Mouse (Mus musculus) heart, embryonic 14.5 days (tissue): ENCODE results near the gene Zcchc10. TPM values are rescaled to one million over a fixed set of nuclear protein-coding genes. Genes with fewer than 3 reads are reported as not detected.
"Not testable (repeated sequence)": the region's sequence is repeated elsewhere in the genome, so short reads cannot be mapped to it uniquely, and the experiment has no call there.

ENCODE experiments used
- ATAC-seq: fragments of 200-750 bp; cut with Nextera tagmentation; 2 replicates; pipeline ENCODE4 v1.8.0; 2017; ENCODE audit warnings: low read depth, moderate TSS enrichment; ENCODE audit not compliant: insufficient number of reproducible peaks, insufficient read depth, low FRiP score
- H3K27ac ChIP-seq, 2 experiments: fragments of 200-500 bp in 1 of 2; fragments of 300-500 bp in 1 of 2; sonication (generic) in 1 of 2; replicated peaks in 1 of 2; 2 replicates each; pipeline ENCODE4 v1.5.1; 2012 to 2014; ENCODE audit warnings: low read depth in 2 of 2, low read length in 2 of 2, control low read depth in 1 of 2, mild to moderate bottlenecking in 1 of 2, mixed read lengths in 1 of 2; ENCODE audit not compliant: control insufficient read depth in 1 of 2, insufficient read depth in 1 of 2
- H3K27me3 ChIP-seq: fragments of 300-500 bp; sonication (generic); 2 replicates; pipeline ENCODE4 v1.6.1; 2014; ENCODE audit warnings: mild to moderate bottlenecking, low read length, control low read depth; ENCODE audit not compliant: control insufficient read depth, insufficient read depth
- H3K36me3 ChIP-seq: fragments of 300-500 bp; sonication (generic); 2 replicates; pipeline ENCODE4 v1.6.1; 2014; ENCODE audit warnings: mild to moderate bottlenecking, control low read depth, low read length, mixed read lengths; ENCODE audit not compliant: control insufficient read depth, insufficient read depth
- H3K4me1 ChIP-seq, 2 experiments: fragments of 200-500 bp in 1 of 2; fragments of 300-500 bp in 1 of 2; sonication (generic) in 1 of 2; 2 replicates each; pipeline ENCODE4 v1.6.1; 2012 to 2014; ENCODE audit warnings: low read length in 2 of 2, control low read depth in 1 of 2, mixed read lengths in 1 of 2; ENCODE audit not compliant: control insufficient read depth in 2 of 2, insufficient read depth in 2 of 2
- H3K4me2 ChIP-seq: fragments of 300-500 bp; sonication (generic); 2 replicates; pipeline ENCODE4 v1.6.1; 2014; ENCODE audit warnings: mild to moderate bottlenecking, low read length
- H3K4me3 ChIP-seq, 2 experiments: fragments of 200-500 bp in 1 of 2; fragments of 300-500 bp in 1 of 2; sonication (generic) in 1 of 2; 2 replicates each; pipeline ENCODE4 v1.5.1; 2012 to 2014; ENCODE audit warnings: low read length in 2 of 2, mild to moderate bottlenecking in 2 of 2, control low read depth in 1 of 2, low read depth in 1 of 2, moderate library complexity in 1 of 2; ENCODE audit not compliant: control insufficient read depth in 1 of 2, insufficient read depth in 1 of 2
- H3K9ac ChIP-seq: fragments of 300-500 bp; sonication (generic); 2 replicates; pipeline ENCODE4 v1.6.1; 2014; ENCODE audit warnings: mild to moderate bottlenecking, low read length
- H3K9me3 ChIP-seq: fragments of 300-500 bp; sonication (generic); 2 replicates; pipeline ENCODE4 v1.6.1; 2016; ENCODE audit warnings: low read length, control low read depth; ENCODE audit not compliant: control insufficient read depth
- WGBS: fragments of 180-500 bp; shearing (Covaris S2); extraction: QIAGEN DNeasy Blood & Tissue Kit; methylation state at CpG from one replicate; pipeline ENCODE4 v1.1.7; 2014; 5-methylcytosine and 5-hydroxymethylcytosine counted together
- polyA plus RNA-seq: library from polyadenylated mRNA; unstranded; fragments of >200 nt; fragmentation: Nextera tagmentation; extraction: Ambion mirVana; gene quantifications from 2 replicates; pipeline ENCODE4 v1.2.1, GENCODE M21; 2014

Zcchc10 gene
- polyA plus RNA-seq, 1 experiment from 2014 or later: 17.5 TPM

DNA sequence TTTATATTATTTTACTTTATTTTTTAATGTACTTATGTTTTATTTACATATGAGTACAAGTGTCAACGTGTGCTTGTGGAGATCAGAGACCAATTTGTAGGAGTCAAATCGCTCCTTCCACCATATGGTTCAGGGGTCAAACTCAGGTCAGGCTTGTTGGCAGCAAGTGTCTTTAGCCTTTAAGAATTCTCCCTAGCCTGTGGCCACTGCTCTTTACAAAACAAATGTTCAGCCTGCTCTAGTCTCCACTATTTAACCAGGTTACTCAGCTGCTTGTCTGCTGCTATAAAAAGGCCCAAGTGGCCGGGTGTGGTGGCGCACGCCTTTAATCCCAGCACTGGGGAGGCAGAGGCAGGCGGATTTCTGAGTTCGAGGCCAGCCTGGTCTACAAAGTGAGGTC is 6.4 kb upstream of the Zcchc10 start:
- WGBS: 80% methylated on average over 7 of the region's 7 CpGs
- Histone ChIP-seq H3K9ac (no peak overlapping the region), H3K4me2 (no peak overlapping the region), H3K27ac (no peak overlapping the region), H3K4me3 (no peak overlapping the region), H3K27me3 (no peaks in the 10 kb centered on the region), H3K9me3 (no peaks in the 10 kb centered on the region), H3K4me1 (no peaks in the 10 kb centered on the region), H3K36me3 (no peaks in the 10 kb centered on the region)
- no peak for ATAC-seq

GRCm38 (mm10) chr11:53318568-53318967 is 5.9 kb upstream of the Zcchc10 start:
- H3K9ac ChIP-seq, H3K27me3 ChIP-seq, H3K4me3 ChIP-seq, ATAC-seq, H3K9me3 ChIP-seq, H3K36me3 ChIP-seq, H3K27ac ChIP-seq, H3K4me2 ChIP-seq, H3K4me1 ChIP-seq: not testable (repeated sequence)
- WGBS: 80% methylated on average over 3 of the region's 3 CpGs

GRCm38 (mm10) chr11:53319867-53320266 is 4.6 kb upstream of the Zcchc10 start:
- not testable (repeated sequence) for H3K27ac ChIP-seq

GRCm38 (mm10) chr11:53330325-53330724 is 5.8 kb downstream of the Zcchc10 start:
- no peak for ATAC-seq
- Histone ChIP-seq H3K27me3 (no peaks in the 10 kb centered on the region), H3K9me3 (no peaks in the 10 kb centered on the region), H3K9ac (no peak overlapping the region), H3K27ac (no peak overlapping the region), H3K4me3 (no peak overlapping the region), H3K4me1 (0 out of 4 replicates have a peak, but pooled peaks cover 0 to 3% of the 10 kb centered on the region in 2 experiments), H3K36me3 (peaks cover 66% of the 10 kb centered on the region), H3K4me2 (no peak overlapping the region)
- 66% methylated on average over 7 of the region's 7 CpGs for WGBS

More at GRCm38 (mm10) chr11:53319867-53320266, 4.6 kb upstream of the Zcchc10 start:
- H3K36me3 ChIP-seq, H3K4me1 ChIP-seq, H3K9me3 ChIP-seq, H3K4me2 ChIP-seq, H3K9ac ChIP-seq, ATAC-seq, H3K4me3 ChIP-seq, H3K27me3 ChIP-seq: not testable (repeated sequence)
- WGBS: 87% methylated on average over 13 of the region's 13 CpGs

GRCm38 (mm10) chr11:53331121-53331520 is 6.6 kb downstream of the Zcchc10 start:
- H3K9ac ChIP-seq: no peak overlapping the region
- no peak overlapping the region for H3K27ac ChIP-seq
- ATAC-seq: no peak
- H3K27me3 ChIP-seq: no peaks in the 10 kb centered on the region
- no peak overlapping the region for H3K4me2 ChIP-seq
- H3K36me3 ChIP-seq: peaks cover 66% of the 10 kb centered on the region
- peaks cover 0 to 6% of the 10 kb centered on the region in 2 experiments; a peak in 1 of 4 replicates for H3K4me1 ChIP-seq
- no peak overlapping the region for H3K4me3 ChIP-seq
- H3K9me3 ChIP-seq: no peaks in the 10 kb centered on the region
- 95% methylated on average over 6 of the region's 6 CpGs for WGBS

DNA sequence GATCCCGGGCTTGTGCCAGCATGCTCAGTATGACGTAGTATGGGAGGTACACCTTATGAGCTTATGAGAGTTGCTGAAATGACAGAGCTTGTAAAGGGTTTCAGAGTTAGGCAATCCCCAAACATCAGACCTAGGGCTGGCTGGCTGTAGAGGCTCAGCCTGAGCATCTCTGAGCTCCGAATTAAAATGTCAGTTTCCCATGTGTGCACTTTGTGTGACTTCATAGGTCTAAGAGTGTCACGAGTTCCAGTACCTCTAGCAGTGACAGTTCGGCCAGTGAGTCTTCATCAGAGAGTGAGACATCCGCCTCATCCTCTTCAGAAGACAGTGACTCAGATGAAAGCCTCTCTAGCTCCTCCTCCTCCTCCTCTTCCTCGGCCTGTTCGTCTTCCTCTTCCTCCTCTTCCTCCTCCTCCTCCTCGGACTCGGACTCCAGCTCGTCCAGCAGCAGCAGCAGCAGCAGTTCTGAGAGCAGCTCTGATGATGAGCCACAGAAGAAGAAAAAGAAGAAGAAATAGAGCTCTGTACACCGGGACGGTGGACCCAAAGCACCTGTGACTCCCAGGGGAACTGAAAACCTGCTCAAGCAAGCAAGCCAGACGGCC is 7.7 kb downstream of the Zcchc10 start:
- WGBS: 89% methylated on average over 14 of the region's 14 CpGs

GRCm38 (mm10) chr11:53335505-53336181 is 11.2 kb downstream of the Zcchc10 start:
- 27% methylated on average over 3 of the region's 3 CpGs for WGBS
- H3K4me1 ChIP-seq: peaks cover 0 to 6% of the 10 kb centered on the region in 2 experiments; a peak in 1 of 4 replicates
- no peak overlapping the region for H3K9ac ChIP-seq
- H3K4me3 ChIP-seq: no peak overlapping the region
- ATAC-seq: no peak
- no peak overlapping the region for H3K4me2 ChIP-seq
- no peak overlapping the region for H3K27ac ChIP-seq
- no peaks in the 10 kb centered on the region for H3K27me3 ChIP-seq
- peaks cover 31% of the 10 kb centered on the region for H3K36me3 ChIP-seq
- no peaks in the 10 kb centered on the region for H3K9me3 ChIP-seq

More for the DNA sequence above, 7.7 kb downstream of the Zcchc10 start:
- no peak overlapping the region for H3K4me2 ChIP-seq
- H3K27ac ChIP-seq: no peak overlapping the region
- ATAC-seq: no peak
- peaks cover 0 to 6% of the 10 kb centered on the region in 2 experiments; a peak in 1 of 4 replicates for H3K4me1 ChIP-seq
- no peak overlapping the region for H3K4me3 ChIP-seq
- H3K27me3 ChIP-seq: no peaks in the 10 kb centered on the region
- H3K36me3 ChIP-seq: peaks cover 63% of the 10 kb centered on the region
- H3K9ac ChIP-seq: no peak overlapping the region
- H3K9me3 ChIP-seq: no peaks in the 10 kb centered on the region
